Mouse (Mus musculus) kidney, embryonic 14.5 days (tissue): ENCODE data around the gene Adra1b. TPM values are rescaled to one million over a fixed set of nuclear protein-coding genes. Genes with fewer than 3 reads are reported as not detected.

Source experiments
- ATAC-seq: fragments of 200-750 bp; cut with Nextera tagmentation; 2 replicates; pipeline ENCODE4 v1.8.0; 2017; ENCODE audit warnings: moderate number of reproducible peaks, mild to moderate bottlenecking, moderate TSS enrichment, moderate library complexity; ENCODE audit not compliant: low FRiP score, low TSS enrichment
- H3K27ac ChIP-seq: fragments of 300-500 bp; sonication (generic); 2 replicates; pipeline ENCODE4 v1.5.1; 2014; ENCODE audit warnings: low read depth, mild to moderate bottlenecking, low read length, moderate library complexity, mixed read lengths
- H3K27me3 ChIP-seq: fragments of 300-500 bp; sonication (generic); 2 replicates; pipeline ENCODE4 v1.6.1; 2014; ENCODE audit warnings: mild to moderate bottlenecking, low read length; ENCODE audit not compliant: control insufficient read depth, insufficient read depth
- H3K36me3 ChIP-seq: fragments of 300-500 bp; sonication (generic); 2 replicates; pipeline ENCODE4 v1.6.1; 2014; ENCODE audit warnings: low read length, mixed read lengths; ENCODE audit not compliant: control insufficient read depth, insufficient read depth
- H3K4me1 ChIP-seq: fragments of 300-500 bp; sonication (generic); 2 replicates; pipeline ENCODE4 v1.6.1; 2014; ENCODE audit warnings: low read length, mixed read lengths; ENCODE audit not compliant: control insufficient read depth, insufficient read depth
- H3K4me2 ChIP-seq: fragments of 300-500 bp; sonication (generic); replicated peaks from 2 replicates; pipeline ENCODE4 v1.6.1; 2014; ENCODE audit warnings: low read depth, mild to moderate bottlenecking, low read length
- H3K4me3 ChIP-seq: fragments of 300-500 bp; sonication (generic); 2 replicates; pipeline ENCODE4 v1.5.1; 2014; ENCODE audit warnings: mild to moderate bottlenecking, low read length
- H3K9ac ChIP-seq: fragments of 300-500 bp; sonication (generic); 2 replicates; pipeline ENCODE4 v1.6.1; 2014; ENCODE audit warnings: low read depth, mild to moderate bottlenecking, low read length, moderate library complexity
- H3K9me3 ChIP-seq: fragments of 300-500 bp; sonication (generic); 2 replicates; pipeline ENCODE4 v1.6.1; 2016; ENCODE audit warnings: low read length; ENCODE audit not compliant: control insufficient read depth
- WGBS: fragments of 180-500 bp; shearing (Covaris S2); extraction: QIAGEN DNeasy Blood & Tissue Kit; methylation state at CpG from one replicate; pipeline ENCODE4 v1.1.7; 2014; 5-methylcytosine and 5-hydroxymethylcytosine counted together
- polyA plus RNA-seq: library from polyadenylated mRNA; unstranded; fragments of >200 nt; fragmentation: Nextera tagmentation; extraction: Ambion mirVana; gene quantifications from 2 replicates; pipeline ENCODE4 v1.2.1, GENCODE M21; 2014

Gene Adra1b
- polyA plus RNA-seq, 1 experiment from 2014 or later, result 0.73 TPM

- H3K4me3 ChIP-seq, result no peak overlapping the region
- no peak overlapping the region for H3K9ac ChIP-seq
- no peaks in the 10 kb centered on the region for H3K9me3 ChIP-seq
- H3K27me3 ChIP-seq, result no peaks in the 10 kb centered on the region
- H3K4me2 ChIP-seq, result no peak overlapping the region
- no peaks in the 10 kb centered on the region for H3K4me1 ChIP-seq
- no peak overlapping the region for H3K27ac ChIP-seq
- WGBS, result 67% methylated on average over 9 of the region's 9 CpGs
- no peaks in the 10 kb centered on the region for H3K36me3 ChIP-seq
- no peak for ATAC-seq
Measured at GRCm38 (mm10) chr11:43817368-43817923, 83.6 kb downstream of the Adra1b start.

GRCm38 (mm10) chr11:43812535-43812934 is 88.5 kb downstream of the Adra1b start:
- Histone ChIP-seq H3K4me3 (no peak overlapping the region), H3K9me3 (no peaks in the 10 kb centered on the region), H3K27ac (no peak overlapping the region), H3K4me1 (no peaks in the 10 kb centered on the region), H3K9ac (no peak overlapping the region), H3K27me3 (no peaks in the 10 kb centered on the region), H3K4me2 (no peak overlapping the region), H3K36me3 (no peaks in the 10 kb centered on the region)
- 73% methylated on average over 5 of the region's 5 CpGs for WGBS
- ATAC-seq, result no peak

- Histone ChIP-seq H3K9me3 (no peaks in the 10 kb centered on the region), H3K4me2 (no peak overlapping the region), H3K27ac (no peak overlapping the region), H3K4me1 (no peaks in the 10 kb centered on the region), H3K27me3 (no peaks in the 10 kb centered on the region), H3K36me3 (no peaks in the 10 kb centered on the region), H3K4me3 (no peak overlapping the region), H3K9ac (no peak overlapping the region)
- 49% methylated on average over 5 of the region's 5 CpGs for WGBS
- no peak for ATAC-seq
Measured at GRCm38 (mm10) chr11:43807732-43808131, 93.3 kb downstream of the Adra1b start.

GRCm38 (mm10) chr11:43795992-43796391 is 105.0 kb downstream of the Adra1b start:
- H3K9me3 ChIP-seq, result no peaks in the 10 kb centered on the region
- no peak overlapping the region for H3K4me3 ChIP-seq
- no peaks in the 10 kb centered on the region for H3K36me3 ChIP-seq
- H3K27me3 ChIP-seq, result no peaks in the 10 kb centered on the region
- no peak overlapping the region for H3K9ac ChIP-seq
- ATAC-seq, result no peak
- WGBS, result 20% methylated on average over 8 of the region's 8 CpGs
- no peak overlapping the region for H3K27ac ChIP-seq
- H3K4me2 ChIP-seq, result no peak overlapping the region
- no peaks in the 10 kb centered on the region for H3K4me1 ChIP-seq

- Histone ChIP-seq H3K4me1 (no peaks in the 10 kb centered on the region), H3K4me3 (no peak overlapping the region), H3K4me2 (no peak overlapping the region), H3K9me3 (no peaks in the 10 kb centered on the region), H3K27ac (no peak overlapping the region), H3K27me3 (no peaks in the 10 kb centered on the region), H3K36me3 (no peaks in the 10 kb centered on the region), H3K9ac (no peak overlapping the region)
- WGBS, result 69% methylated on average over 6 of the region's 6 CpGs
- ATAC-seq, result no peak
Measured at GRCm38 (mm10) chr11:43790446-43790845, 110.6 kb downstream of the Adra1b start.

GRCm38 (mm10) chr11:43783772-43784171 is 117.2 kb downstream of the Adra1b start:
- H3K27me3 ChIP-seq, result no peaks in the 10 kb centered on the region
- H3K27ac ChIP-seq, result no peak overlapping the region
- H3K4me1 ChIP-seq, result no peaks in the 10 kb centered on the region
- ATAC-seq, result peak; percentile 76; the same call in 1 of the 2 replicates
- H3K9me3 ChIP-seq, result no peaks in the 10 kb centered on the region
- no peak overlapping the region for H3K4me2 ChIP-seq
- 13% methylated on average over 2 of the region's 2 CpGs for WGBS
- no peak overlapping the region for H3K4me3 ChIP-seq
- H3K9ac ChIP-seq, result no peak overlapping the region
- H3K36me3 ChIP-seq, result no peaks in the 10 kb centered on the region

GRCm38 (mm10) chr11:43783106-43783505 is 117.9 kb downstream of the Adra1b start:
- H3K27me3 ChIP-seq, result no peaks in the 10 kb centered on the region
- no peak overlapping the region for H3K4me3 ChIP-seq
- no peaks in the 10 kb centered on the region for H3K4me1 ChIP-seq
- no peak for ATAC-seq
- H3K9ac ChIP-seq, result no peak overlapping the region
- H3K27ac ChIP-seq, result no peak overlapping the region
- H3K36me3 ChIP-seq, result no peaks in the 10 kb centered on the region
- H3K4me2 ChIP-seq, result no peak overlapping the region
- whole genome bisulfite sequencing, result 86% methylated on average over 5 of the region's 5 CpGs
- no peaks in the 10 kb centered on the region for H3K9me3 ChIP-seq

- Histone ChIP-seq H3K4me2 (no peak overlapping the region), H3K27me3 (peaks cover 15% of the 10 kb centered on the region), H3K4me1 (no peaks in the 10 kb centered on the region), H3K27ac (no peak overlapping the region), H3K9me3 (no peaks in the 10 kb centered on the region), H3K36me3 (no peaks in the 10 kb centered on the region), H3K4me3 (no peak overlapping the region), H3K9ac (no peak overlapping the region)
- no peak for ATAC-seq
- WGBS, result 69% methylated on average over 5 of the region's 5 CpGs
Measured at GRCm38 (mm10) chr11:43779551-43779950, 121.5 kb downstream of the Adra1b start.

GRCm38 (mm10) chr11:43776324-43776694 is 124.7 kb downstream of the Adra1b start:
- WGBS, result 19% methylated on average over 8 of the region's 8 CpGs
- no peaks in the 10 kb centered on the region for H3K9me3 ChIP-seq
- peak overlapping the region; percentile 81 for H3K4me2 ChIP-seq
- no peaks in the 10 kb centered on the region for H3K4me1 ChIP-seq
- ATAC-seq, result 0 out of 2 replicates have a peak, but pooled peaks have one; percentile 3
- no peaks in the 10 kb centered on the region for H3K36me3 ChIP-seq
- peak overlapping the region; percentile 46 for H3K4me3 ChIP-seq
- no peak overlapping the region for H3K27ac ChIP-seq
- H3K27me3 ChIP-seq, result peaks cover 19% of the 10 kb centered on the region
- H3K9ac ChIP-seq, result peak overlapping the region; percentile 47
